Mouse (Mus musculus): ENCODE measurements at regions not wholly inside any gene's neighbourhood (a gene's known extent, or its start where the extent isn't known, plus 50 kb on each side); places are given as distances from the start of the nearest gene placed in this dataset.

GRCm38 (mm10) chr10:120652525-120653215 lies 176.4 kb upstream of the Hmga2 start:
- Histone ChIP-seq H3K27ac (ENCODE audit: low read length) (peak overlapping the region; percentile 35; the same call in 1 of the 2 replicates), H3K9me3 (ENCODE audit: control insufficient read depth, low read length) (no peaks in the 10 kb centered on the region), H3K27me3 (replicated peaks; ENCODE audit: control insufficient read depth, insufficient read depth, low read length) (no peaks in the 10 kb centered on the region), H3K4me1 (ENCODE audit: control insufficient read depth, insufficient read depth, low read length) (peaks cover 12% of the 10 kb centered on the region), H3K4me3 (ENCODE audit: low read length) (no peak overlapping the region), H3K9ac (ENCODE audit: low read depth, low read length) (no peak overlapping the region), H3K36me3 (ENCODE audit: control insufficient read depth, insufficient read depth, low read length) (no peaks in the 10 kb centered on the region), H3K4me2 (ENCODE audit: low read depth, low read length) (no peak overlapping the region)
- 52% methylated on average over 6 of the region's 6 CpGs for WGBS
- peak; percentile 59 for ATAC-seq

- no peak for ATAC-seq
- Histone ChIP-seq H3K9me3 (ENCODE audit: control insufficient read depth, low read length) (no peaks in the 10 kb centered on the region), H3K9ac (ENCODE audit: low read depth, low read length) (no peak overlapping the region), H3K27me3 (replicated peaks; ENCODE audit: control insufficient read depth, insufficient read depth, low read length) (no peaks in the 10 kb centered on the region), H3K4me3 (ENCODE audit: low read length) (no peak overlapping the region), H3K27ac (ENCODE audit: low read length) (no peak overlapping the region), H3K4me1 (ENCODE audit: control insufficient read depth, insufficient read depth, low read length) (peaks cover 19% of the 10 kb centered on the region), H3K36me3 (ENCODE audit: control insufficient read depth, insufficient read depth, low read length) (no peaks in the 10 kb centered on the region), H3K4me2 (ENCODE audit: low read depth, low read length) (no peak overlapping the region)
- 95% methylated on average over 5 of the region's 5 CpGs for WGBS
Observed at GRCm38 (mm10) chr10:120651845-120652244, 175.6 kb upstream of the Hmga2 start.

- Histone ChIP-seq H3K9ac (ENCODE audit: low read depth, low read length) (no peak overlapping the region), H3K27ac (ENCODE audit: low read length) (no peak overlapping the region), H3K4me2 (ENCODE audit: low read depth, low read length) (no peak overlapping the region), H3K4me1 (ENCODE audit: control insufficient read depth, insufficient read depth, low read length) (peaks cover 19% of the 10 kb centered on the region), H3K4me3 (ENCODE audit: low read length) (no peak overlapping the region), H3K27me3 (replicated peaks; ENCODE audit: control insufficient read depth, insufficient read depth, low read length) (no peaks in the 10 kb centered on the region), H3K36me3 (ENCODE audit: control insufficient read depth, insufficient read depth, low read length) (no peaks in the 10 kb centered on the region), H3K9me3 (ENCODE audit: control insufficient read depth, low read length) (no peaks in the 10 kb centered on the region)
- 95% methylated on average over 9 of the region's 9 CpGs for WGBS
- no peak for ATAC-seq
Observed at GRCm38 (mm10) chr10:120650336-120650735, 174.1 kb upstream of the Hmga2 start.

- Histone ChIP-seq H3K4me2 (ENCODE audit: low read depth, low read length) (no peak overlapping the region), H3K27ac (ENCODE audit: low read length) (no peak overlapping the region), H3K27me3 (replicated peaks; ENCODE audit: control insufficient read depth, insufficient read depth, low read length) (no peaks in the 10 kb centered on the region), H3K9ac (ENCODE audit: low read depth, low read length) (no peak overlapping the region), H3K4me1 (ENCODE audit: control insufficient read depth, insufficient read depth, low read length) (peaks cover 19% of the 10 kb centered on the region), H3K36me3 (ENCODE audit: control insufficient read depth, insufficient read depth, low read length) (no peaks in the 10 kb centered on the region), H3K4me3 (ENCODE audit: low read length) (no peak overlapping the region), H3K9me3 (ENCODE audit: control insufficient read depth, low read length) (no peaks in the 10 kb centered on the region)
- no peak for ATAC-seq
- 58% methylated on average over 3 of the region's 3 CpGs for WGBS
Observed at GRCm38 (mm10) chr10:120648741-120649140, 172.5 kb upstream of the Hmga2 start.

- Histone ChIP-seq H3K4me1 (ENCODE audit: control insufficient read depth, insufficient read depth, low read length) (peaks cover 14% of the 10 kb centered on the region), H3K9ac (ENCODE audit: low read depth, low read length) (no peak overlapping the region; the same call in 1 of the 2 replicates), H3K4me2 (ENCODE audit: low read depth, low read length) (no peak overlapping the region), H3K36me3 (ENCODE audit: control insufficient read depth, insufficient read depth, low read length) (no peaks in the 10 kb centered on the region), H3K9me3 (ENCODE audit: control insufficient read depth, low read length) (no peaks in the 10 kb centered on the region), H3K4me3 (ENCODE audit: low read length) (no peak overlapping the region), H3K27me3 (replicated peaks; ENCODE audit: control insufficient read depth, insufficient read depth, low read length) (no peaks in the 10 kb centered on the region), H3K27ac (ENCODE audit: low read length) (no peak overlapping the region)
- ATAC-seq = no peak
- WGBS = 54% methylated on average over 7 of the region's 7 CpGs
Observed at GRCm38 (mm10) chr10:120648031-120648430, 171.8 kb upstream of the Hmga2 start.

- no peaks in the 10 kb centered on the region for H3K36me3 ChIP-seq (ENCODE audit: control insufficient read depth, insufficient read depth, low read length)
- peak; percentile 23; the same call in 1 of the 2 replicates for ATAC-seq
- peak overlapping the region; percentile 19 for H3K4me2 ChIP-seq (ENCODE audit: low read depth, low read length)
- H3K27ac ChIP-seq (ENCODE audit: low read length) = peak overlapping the region; percentile 14; the same call in 1 of the 2 replicates
- H3K4me3 ChIP-seq (ENCODE audit: low read length) = no peak overlapping the region
- H3K27me3 ChIP-seq (replicated peaks; ENCODE audit: control insufficient read depth, insufficient read depth, low read length) = no peaks in the 10 kb centered on the region
- peaks cover 11% of the 10 kb centered on the region for H3K4me1 ChIP-seq (ENCODE audit: control insufficient read depth, insufficient read depth, low read length)
- no peaks in the 10 kb centered on the region for H3K9me3 ChIP-seq (ENCODE audit: control insufficient read depth, low read length)
- H3K9ac ChIP-seq (ENCODE audit: low read depth, low read length) = peak overlapping the region; percentile 44; the same call in 1 of the 2 replicates
- WGBS = 33% methylated on average over 3 of the region's 3 CpGs
Observed at GRCm38 (mm10) chr10:120647323-120647722, 171.1 kb upstream of the Hmga2 start.

- 14% methylated on average over 14 of the region's 14 CpGs for WGBS
- Histone ChIP-seq H3K9me3 (ENCODE audit: control insufficient read depth, low read length) (no peaks in the 10 kb centered on the region), H3K36me3 (ENCODE audit: control insufficient read depth, insufficient read depth, low read length) (no peaks in the 10 kb centered on the region), H3K4me3 (ENCODE audit: low read length) (no peak overlapping the region), H3K27ac (ENCODE audit: low read length) (peak overlapping the region; percentile 14), H3K4me1 (ENCODE audit: control insufficient read depth, insufficient read depth, low read length) (peaks cover 11% of the 10 kb centered on the region), H3K27me3 (replicated peaks; ENCODE audit: control insufficient read depth, insufficient read depth, low read length) (no peaks in the 10 kb centered on the region), H3K4me2 (ENCODE audit: low read depth, low read length) (peak overlapping the region; percentile 19), H3K9ac (ENCODE audit: low read depth, low read length) (peak overlapping the region; percentile 44; the same call in 1 of the 2 replicates)
- peak; percentile 69 for ATAC-seq
Observed at GRCm38 (mm10) chr10:120646862-120647311, 170.6 kb upstream of the Hmga2 start.

GRCm38 (mm10) chr10:120640847-120641246 lies 164.6 kb upstream of the Hmga2 start:
- H3K4me1 ChIP-seq (ENCODE audit: control insufficient read depth, insufficient read depth, low read length) = peaks cover 4% of the 10 kb centered on the region; the same call in 1 of the 2 replicates
- no peak overlapping the region for H3K27ac ChIP-seq (ENCODE audit: low read length)
- no peaks in the 10 kb centered on the region for H3K9me3 ChIP-seq (ENCODE audit: control insufficient read depth, low read length)
- 33% methylated on average over 5 of the region's 5 CpGs for WGBS
- no peaks in the 10 kb centered on the region for H3K36me3 ChIP-seq (ENCODE audit: control insufficient read depth, insufficient read depth, low read length)
- no peaks in the 10 kb centered on the region for H3K27me3 ChIP-seq (replicated peaks; ENCODE audit: control insufficient read depth, insufficient read depth, low read length)
- ATAC-seq = no peak
- H3K4me3 ChIP-seq (ENCODE audit: low read length) = no peak overlapping the region
- H3K4me2 ChIP-seq (ENCODE audit: low read depth, low read length) = no peak overlapping the region
- no peak overlapping the region for H3K9ac ChIP-seq (ENCODE audit: low read depth, low read length)

- no peak overlapping the region for H3K9ac ChIP-seq (ENCODE audit: low read depth, low read length)
- H3K36me3 ChIP-seq (ENCODE audit: control insufficient read depth, insufficient read depth, low read length) = no peaks in the 10 kb centered on the region
- no peak overlapping the region for H3K4me2 ChIP-seq (ENCODE audit: low read depth, low read length)
- 52% methylated on average over 4 of the region's 4 CpGs for whole genome bisulfite sequencing
- no peak for ATAC-seq
- H3K4me3 ChIP-seq (ENCODE audit: low read length) = no peak overlapping the region
- H3K4me1 ChIP-seq (ENCODE audit: control insufficient read depth, insufficient read depth, low read length) = peaks cover 9% of the 10 kb centered on the region; the same call in 1 of the 2 replicates
- H3K27me3 ChIP-seq (replicated peaks; ENCODE audit: control insufficient read depth, insufficient read depth, low read length) = no peaks in the 10 kb centered on the region
- no peak overlapping the region for H3K27ac ChIP-seq (ENCODE audit: low read length)
- no peaks in the 10 kb centered on the region for H3K9me3 ChIP-seq (ENCODE audit: control insufficient read depth, low read length)
Observed at GRCm38 (mm10) chr10:120638316-120638715, 162.0 kb upstream of the Hmga2 start.
